Mouse (Mus musculus) ovary, postnatal 10 days (tissue): ENCODE results near the gene Col15a1.

ENCODE experiments used
- DNase-seq: peaks from one replicate; pipeline ENCODE4 v3.0.0; 2022; ENCODE audit warnings: low spot score

Col15a1 gene

DNA sequence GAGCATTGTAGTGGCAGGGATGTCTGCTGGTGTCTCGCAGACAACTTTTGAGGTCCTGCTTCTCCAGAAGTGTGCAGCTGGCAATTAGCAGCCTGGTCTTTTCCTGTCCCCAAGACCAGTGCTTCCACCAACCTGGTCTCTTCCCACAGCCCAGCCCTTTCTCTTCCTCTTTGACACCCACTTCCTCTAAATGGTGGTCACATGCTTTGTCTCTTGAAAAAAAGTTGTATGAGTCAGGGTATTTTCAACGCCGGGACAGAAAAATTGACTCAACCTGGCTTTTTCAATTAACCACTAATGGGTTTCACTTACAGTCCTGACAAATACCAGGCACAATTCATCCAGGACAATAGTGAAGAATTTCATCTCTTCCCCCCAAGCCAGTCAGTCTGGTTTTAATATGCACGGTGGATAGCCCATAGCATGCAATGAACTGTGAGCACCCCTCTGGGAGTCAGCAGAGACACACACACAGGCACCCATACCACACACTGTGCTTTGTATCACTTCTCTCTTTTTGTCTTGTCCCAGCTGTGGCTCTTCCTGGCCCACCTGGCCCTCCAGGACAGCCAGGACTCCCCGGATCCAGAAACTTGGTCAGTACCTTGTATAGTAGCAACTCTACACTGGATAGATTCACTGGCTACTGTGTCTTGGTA, 95.5 kb downstream of the Col15a1 start:
- no peak for DNase-seq

DNA sequence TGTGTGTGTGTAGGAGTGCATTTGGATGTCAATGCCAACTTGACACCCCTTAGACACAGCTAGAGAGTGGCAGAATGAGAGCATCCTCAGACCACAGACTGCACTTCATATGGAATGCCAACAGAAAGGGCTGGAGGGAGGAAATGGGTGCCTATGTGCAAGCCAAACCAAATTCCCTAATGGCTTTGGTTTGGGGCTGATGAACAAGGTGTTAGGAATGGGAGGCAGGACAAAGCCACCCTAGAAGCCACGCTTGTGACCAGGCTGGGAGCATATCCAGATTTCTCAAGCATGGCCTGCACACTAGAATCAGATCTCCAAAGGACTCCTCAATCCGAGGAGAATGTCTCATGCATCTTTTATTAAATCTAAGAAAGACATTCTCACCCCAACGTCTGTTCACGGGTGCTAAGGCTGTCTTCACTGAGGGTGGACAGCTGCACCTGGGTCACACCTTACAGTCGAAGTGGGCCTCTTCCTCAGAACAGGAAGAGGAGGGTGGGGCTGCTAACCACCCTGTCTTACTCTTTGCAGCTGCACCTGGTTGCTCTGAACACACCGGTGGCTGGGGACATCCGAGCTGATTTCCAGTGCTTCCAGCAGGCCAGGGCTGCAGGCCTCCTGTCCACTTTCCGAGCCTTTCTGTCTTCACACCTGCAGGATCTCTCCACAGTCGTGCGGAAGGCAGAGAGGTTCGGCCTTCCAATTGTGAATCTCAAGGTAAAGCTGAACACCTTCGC, 102.1 kb downstream of the Col15a1 start:
- DNase-seq = no peak

DNA sequence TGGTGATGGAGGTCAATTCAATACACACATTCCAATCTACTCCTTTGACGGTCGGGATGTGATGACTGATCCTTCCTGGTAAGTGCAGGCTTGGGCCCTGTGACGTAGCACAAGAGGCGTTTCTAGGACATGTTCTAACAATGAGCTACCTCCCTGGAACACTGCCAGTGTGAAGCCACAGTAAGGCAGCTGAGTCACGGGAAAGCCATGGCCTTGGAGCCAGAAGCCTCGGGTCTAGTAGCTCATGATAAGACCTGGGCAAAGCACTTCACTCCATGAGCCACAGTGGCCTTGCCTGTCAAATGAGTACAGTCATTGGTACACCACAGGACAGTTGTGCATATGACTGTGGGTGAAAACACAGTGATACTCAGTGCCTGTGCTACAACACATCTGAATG, 102.9 kb downstream of the Col15a1 start:
- no peak for DNase-seq

DNA sequence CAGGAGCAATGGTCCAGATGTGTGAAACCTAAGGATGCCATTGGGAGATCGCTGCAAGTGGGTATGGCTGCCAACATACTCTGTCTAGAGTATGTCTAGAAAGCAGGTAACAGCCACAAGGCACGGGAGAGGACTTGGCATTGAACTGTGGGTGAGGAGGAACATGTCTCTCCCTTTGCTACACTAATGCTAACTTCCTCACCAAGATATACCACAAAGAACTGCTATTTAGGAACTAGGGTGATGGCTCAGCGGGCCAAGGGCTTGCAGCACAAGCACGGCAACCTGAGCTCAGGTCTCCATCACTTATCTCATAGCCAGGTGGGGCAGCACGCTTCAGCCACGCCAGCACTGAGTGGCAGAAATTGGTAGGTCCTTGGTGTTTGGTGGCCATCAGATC, 103.5 kb downstream of the Col15a1 start:
- DNase-seq = no peak

DNA sequence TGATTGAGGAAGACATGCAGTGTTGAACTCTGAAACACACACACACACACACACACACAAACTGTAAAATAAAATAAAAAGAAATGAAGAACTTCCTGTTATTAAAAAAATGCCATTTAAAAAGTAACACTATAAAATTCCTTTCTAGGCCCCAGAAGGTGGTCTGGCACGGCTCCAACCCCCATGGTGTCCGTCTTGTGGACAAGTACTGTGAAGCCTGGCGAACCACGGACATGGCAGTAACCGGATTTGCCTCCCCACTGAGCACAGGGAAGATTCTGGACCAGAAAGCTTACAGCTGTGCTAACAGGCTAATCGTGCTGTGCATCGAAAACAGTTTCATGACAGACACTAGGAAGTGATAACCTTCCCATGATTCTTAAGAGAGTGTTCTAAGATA, 104.0 kb downstream of the Col15a1 start:
- DNase-seq = no peak

DNA sequence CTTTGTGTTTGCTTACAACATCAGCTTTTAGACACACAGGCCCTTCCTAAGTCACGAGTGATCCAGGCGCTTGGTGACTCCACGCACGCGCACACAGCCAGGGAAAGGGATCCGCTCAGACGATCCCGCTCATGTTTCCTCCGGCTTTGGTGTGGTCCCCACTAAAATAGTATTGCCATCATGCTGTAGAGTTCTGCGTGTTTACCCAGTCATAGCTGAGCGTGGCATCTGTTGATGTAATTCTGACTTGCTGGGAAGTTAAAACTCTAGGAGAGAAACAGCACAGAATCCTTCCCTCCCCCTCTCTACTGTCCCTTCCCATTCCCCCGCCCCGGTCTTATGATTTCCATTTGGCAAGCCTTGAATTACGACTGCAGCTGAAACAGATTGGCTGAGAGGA, 104.7 kb downstream of the Col15a1 start:
- no peak for DNase-seq

DNA sequence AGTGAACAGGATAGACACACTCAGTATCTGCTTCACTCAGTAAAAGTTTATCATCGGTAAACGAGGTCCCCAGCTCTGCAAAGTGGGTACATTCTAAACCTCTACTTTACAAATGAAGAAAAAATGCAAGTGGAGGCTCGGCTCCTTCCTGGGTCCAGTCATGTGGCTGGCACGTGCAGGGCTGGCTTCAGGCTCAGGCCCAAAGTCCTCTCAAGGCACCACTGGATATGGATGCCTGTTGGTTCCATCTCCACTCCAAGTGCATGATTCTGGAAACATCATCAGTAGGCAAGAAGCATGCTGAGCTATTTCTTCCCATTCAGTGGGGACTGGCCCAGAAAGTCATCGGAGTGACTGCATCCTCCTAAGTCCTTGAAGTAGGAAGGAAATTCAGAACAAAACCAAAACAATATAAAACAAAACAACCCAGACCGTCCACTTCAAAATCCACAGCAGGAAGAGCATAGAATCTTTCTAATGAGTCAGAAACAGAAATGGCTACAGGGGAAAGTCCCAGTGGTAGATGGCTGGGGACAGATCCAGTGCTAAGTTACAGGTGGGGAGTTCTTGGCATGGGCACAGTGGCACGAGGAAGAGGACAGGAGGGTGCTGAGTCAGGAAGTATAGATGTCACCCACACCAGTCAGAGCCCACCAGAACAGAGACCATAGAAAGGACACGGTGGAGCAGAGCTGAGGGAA, 105.9 kb downstream of the Col15a1 start:
- no peak for DNase-seq

DNA sequence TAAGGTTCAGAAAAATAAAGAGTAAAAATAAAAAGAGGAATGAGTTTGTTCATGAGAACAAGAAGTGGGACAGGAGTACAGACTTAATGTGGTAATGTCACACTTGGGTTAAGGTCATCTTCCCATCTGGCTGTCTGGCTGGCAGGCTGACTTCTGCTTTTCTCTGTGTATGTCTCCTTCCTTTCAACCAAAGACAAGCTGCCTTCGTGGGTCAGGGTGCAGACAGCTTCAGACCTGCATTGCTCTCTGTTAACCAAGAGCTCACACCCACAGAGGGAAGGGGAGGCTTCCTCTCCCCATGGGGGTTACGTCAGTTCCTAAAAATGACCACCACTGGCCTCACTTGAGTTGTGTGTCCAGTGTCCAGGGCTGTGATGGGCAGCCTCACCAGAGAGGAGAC, 107.5 kb downstream of the Col15a1 start:
- no peak for DNase-seq

DNA sequence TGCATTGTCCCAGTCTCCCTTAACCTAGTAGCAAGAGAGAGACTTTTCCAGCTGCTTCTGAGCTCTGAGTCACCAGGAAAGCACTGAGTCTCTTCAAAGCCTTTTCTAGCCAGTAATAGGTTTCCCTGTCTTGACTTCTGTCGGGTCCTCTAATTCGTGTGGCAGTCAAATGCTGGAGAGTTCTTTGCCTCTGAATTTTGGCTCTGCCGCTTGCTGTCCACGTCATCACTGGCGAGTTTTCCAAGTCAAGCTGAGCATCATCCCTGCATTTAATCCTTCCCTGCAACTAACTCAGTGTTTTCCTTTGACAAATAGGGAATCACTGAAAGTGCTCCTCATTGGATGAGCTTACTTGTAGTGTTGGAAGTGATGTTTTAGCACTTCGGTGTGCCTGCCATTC, 108.5 kb downstream of the Col15a1 start:
- no peak for DNase-seq

DNA sequence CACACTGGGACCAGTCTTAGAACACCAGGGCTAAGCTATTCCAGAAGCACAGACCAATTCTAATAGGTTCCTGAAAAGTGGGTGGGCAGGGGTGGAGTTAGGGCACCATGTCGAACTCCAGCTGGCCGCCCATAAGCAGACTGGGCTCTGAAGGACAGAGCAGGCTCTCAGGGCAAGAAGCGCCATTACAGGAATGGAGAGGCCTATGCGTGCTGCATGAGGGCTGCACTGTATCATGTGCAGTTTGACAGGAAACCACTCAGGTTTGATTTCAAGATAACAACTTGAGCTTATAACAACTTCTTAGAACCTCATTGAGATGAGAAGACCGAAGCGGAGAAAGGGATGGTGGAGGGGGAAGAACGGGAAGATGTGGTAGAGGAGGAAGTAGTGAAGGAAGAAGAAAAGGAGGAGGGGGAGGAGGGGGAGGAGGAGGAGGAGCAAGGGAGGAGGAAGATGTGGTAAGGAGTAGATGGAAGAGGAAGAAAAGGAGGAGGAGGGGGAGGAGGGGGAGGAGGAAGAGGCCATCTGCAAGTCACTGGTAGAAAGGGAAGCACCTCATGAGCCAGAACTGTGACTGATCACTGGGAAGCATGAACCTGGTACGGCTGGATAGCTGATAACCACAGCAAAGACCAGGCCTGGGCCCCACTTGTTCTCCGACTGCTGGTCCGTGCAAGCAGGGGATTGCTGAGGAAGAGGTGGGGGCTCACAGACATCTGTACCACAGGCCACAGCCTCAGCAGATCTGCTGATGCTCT, 111.8 kb downstream of the Col15a1 start:
- DNase-seq = no peak

DNA sequence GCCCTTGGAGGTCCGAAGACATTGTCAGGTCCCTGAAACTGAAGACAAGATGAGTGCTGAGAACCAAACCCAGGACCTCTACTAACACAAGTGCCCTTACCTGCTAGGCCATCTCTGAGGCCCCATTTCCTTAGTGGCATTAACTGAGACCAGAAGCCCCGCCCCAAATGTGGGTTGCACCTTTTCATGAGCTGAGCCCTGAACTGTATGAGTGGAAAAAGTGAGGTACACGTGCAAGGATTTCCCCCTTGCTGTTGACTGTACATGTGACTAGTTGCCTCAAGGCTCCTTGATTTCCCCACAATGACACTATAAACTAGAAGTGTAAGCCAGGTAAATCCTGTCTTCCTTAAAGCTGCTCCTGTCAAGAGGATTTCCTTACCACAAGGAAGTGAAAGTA, 114.4 kb downstream of the Col15a1 start:
- no peak for DNase-seq

DNA sequence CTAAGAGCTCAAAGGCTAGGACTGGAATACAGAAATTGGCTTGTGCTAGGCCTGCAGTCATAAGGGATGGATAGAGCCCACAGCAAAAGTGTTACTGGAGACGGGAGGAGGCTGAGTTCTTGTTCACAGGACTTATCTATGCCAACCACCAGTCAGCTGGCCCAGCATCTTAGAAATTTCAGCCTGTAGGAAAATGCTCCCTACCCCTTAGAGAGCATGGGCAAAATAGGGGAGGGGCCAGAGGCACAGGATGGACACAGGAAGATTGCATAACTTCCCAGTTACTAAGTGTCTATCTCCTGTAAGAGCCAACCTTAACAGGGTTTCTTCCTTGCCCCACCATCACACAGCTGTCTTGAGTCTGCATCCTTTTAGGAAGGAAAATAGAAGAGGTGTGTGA, 116.2 kb downstream of the Col15a1 start:
- DNase-seq = no peak

DNA sequence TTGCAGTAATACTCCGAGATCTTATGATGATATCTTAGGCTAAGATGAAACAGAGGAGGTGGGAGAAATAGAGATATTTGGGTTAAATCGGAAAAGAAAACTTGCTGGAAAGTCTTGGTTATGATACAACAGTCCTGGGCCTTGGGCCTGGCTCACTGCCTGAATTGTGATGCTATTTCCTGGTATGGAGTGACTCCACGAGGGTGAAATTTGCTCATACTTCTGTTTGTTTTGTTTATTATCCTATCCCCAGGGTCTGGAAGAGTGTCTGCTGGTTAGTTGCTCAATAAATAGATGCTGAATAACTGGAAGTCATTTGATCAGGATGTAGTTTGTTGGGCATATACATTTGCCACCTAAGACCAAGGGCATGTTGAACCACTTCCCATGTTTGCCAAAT, 119.8 kb downstream of the Col15a1 start:
- DNase-seq = no peak

DNA sequence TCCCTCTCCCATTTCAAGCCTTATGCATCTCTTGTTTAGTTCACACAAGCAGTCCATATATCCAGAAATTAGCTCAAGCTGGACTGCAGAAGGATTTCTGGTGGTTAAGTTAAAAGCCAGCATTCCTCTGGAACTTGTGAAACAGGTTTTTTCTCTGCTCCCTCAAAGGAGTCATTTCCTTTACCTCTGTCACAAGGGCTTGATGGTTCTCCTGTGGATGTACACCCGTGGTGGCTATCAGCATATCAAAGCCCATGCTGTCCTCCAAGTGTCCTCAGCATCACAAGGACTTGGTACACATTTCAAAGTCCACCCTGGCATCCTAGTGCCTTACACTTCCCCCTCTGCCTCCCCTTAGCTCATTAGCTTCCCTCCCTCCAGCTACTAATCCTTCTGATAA, 121.3 kb downstream of the Col15a1 start:
- no peak for DNase-seq

DNA sequence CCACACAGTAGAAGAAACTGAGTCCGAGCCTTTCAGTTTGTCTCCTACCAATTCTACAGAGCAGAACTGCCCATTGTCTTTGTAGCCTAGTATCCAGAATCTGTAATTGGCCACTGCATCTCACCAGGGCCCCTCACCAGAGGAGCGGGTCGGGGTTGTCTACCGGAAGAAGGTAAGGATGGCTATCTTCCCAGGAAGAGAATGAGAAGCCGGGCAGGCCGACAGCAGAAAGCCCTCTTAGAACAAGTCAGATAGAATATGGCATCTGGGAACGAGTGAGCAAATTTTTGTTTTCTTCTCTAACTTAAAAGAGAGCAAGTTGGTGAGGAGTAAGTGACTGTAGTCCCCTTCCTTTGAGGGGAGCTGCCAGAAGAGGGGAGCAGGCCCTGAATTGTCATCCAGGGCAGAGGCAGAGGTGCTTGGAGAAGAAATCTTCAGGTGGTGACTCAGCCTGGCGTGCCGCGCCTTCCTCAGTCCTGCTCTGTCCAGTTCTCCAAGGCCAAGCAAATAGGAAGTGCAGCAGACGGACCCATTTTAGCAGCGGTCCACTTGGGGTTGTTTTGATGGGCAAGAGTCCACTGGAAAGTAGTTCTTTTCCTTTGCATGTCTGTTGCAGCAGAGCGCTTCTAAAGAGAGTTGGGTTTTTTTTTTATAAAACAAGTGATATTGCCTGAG, 122.6 kb downstream of the Col15a1 start:
- no peak for DNase-seq

DNA sequence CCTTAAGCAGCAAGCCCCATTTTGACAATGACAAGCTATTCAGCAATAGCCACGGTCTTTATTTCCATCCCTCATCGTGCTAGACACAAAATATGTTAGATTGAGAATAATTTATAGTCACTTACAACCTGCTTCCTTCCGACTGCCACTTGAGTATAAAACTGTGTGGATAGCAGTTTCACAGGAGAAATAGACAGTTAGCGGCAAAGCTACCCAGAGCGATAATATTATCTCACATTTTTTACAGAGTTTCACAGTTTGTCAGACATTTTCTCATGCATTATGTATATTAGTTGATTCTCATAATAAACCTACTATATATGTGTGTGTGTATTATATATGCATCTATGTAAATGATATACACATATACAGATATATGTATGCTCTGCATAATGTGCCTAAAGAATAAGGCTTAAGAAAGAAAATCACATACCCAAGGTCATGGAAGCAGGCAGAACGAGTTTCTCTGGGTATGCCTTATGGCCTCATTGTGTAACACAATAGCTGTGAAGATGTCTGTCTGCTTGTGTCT, 124.9 kb downstream of the Col15a1 start:
- DNase-seq = no peak

DNA sequence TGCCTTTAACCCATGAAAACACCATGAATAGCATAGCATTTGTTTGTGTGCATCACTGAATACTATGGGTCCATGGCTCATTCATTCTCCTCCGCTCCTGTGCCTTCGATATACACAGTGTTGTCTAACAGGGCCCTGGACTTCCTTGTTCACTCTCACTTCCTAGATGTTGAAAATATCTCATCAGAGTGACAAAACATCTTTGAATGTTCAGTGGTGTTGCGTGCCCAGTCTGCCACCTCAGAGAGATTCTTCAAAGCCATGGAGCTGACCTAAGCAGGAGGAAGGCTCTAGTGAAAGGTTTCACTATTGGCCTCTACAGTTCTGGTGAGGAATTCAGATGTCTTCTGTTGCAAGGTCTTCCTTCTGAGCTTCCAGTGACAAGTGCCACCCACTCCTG, 125.6 kb downstream of the Col15a1 start:
- no peak for DNase-seq

DNA sequence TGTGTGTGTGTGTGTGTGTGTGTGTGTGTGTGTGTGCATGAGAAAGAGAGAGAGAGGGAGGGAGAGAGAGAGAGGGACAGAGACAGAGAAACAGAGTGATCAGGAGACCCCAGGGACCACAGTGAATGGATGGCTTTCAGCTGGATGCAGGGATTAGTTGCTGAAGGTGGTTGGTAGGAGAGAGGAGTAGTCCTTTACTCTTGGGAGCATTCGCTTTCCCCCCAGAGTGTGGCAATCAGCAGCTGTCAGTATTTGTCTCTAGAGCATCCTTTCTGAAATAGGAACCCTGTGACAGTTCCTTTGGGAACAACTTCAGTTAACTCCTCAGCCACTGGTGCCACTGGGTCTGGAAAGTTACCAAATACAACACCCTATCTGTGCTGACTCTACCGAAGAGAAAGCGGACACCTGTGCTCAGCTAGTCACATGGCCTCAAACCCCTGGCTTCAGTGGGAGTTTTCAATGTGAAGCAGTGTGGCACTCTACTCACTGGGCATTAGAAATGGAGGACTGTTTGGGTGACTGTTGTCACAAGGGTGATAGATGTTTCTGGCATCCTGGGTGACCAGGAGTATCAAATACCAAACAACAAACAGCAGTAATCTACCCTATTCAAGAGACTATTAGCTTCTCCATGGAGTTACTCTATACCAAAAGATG, 129.1 kb downstream of the Col15a1 start:
- DNase-seq = no peak

DNA sequence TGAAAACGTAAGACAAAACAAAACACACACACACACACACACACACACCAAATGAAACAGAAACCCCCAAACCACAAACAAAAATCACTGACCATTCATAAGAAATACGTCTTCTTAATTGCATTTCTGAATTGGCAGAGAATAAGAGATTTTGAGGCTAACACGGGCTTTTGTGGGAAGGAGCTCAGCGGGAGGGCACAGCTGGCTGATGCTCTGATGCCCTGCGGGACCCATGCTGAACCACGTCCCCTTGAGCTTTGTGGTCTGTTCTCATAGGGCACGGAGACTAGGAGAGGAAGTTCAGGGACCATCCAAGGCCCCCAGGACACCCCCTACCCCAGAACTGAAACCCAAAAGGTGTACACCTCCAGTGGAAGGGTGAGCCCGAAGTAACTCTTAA, 134.7 kb downstream of the Col15a1 start:
- no peak for DNase-seq

DNA sequence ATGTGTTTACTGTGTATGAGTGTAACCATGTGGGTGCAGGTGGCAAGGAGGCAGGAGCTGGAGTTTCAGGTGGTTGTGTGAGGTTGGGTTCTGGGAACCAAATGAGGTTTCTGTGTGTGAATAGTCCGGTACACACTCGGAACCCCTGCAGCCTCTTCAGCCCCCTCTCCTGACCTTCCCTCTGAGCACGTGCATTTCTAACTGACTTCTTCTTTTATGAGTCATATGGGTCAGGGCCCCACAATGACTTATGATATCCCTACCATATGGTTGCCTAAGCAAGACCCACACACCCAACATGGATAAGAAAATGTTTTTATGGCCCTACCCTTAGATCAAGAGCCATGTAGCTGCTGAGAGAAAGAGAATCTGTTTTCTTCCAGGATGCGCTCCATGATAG, 139.1 kb downstream of the Col15a1 start:
- DNase-seq = no peak

DNA sequence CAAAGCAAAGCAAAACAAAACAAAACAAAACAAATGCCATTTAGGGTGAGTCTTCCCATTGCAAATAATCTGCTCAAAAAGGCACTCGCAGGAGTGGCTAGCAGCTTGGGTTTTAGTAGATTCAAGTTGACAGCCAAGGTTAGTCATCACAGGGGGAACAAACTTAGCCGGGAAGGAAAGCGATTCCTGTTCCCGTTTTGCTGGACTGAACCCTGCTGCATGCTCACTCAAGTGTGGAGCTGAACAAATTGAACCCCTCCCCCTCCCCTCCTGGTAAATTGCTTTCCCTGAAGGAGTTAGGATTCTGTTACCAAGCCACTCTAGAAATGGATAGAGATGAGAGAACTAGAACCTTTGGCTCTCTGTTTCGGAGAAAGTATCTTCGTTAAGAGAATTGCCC, 141.8 kb downstream of the Col15a1 start:
- DNase-seq = no peak
